Mouse (Mus musculus): ENCODE data around the gene AY074887.

The AY074887 gene

GRCm38 (mm10) chr9:54915576-54915975 is 35.2 kb downstream of the AY074887 start:
- no peak for DNase-seq

DNA sequence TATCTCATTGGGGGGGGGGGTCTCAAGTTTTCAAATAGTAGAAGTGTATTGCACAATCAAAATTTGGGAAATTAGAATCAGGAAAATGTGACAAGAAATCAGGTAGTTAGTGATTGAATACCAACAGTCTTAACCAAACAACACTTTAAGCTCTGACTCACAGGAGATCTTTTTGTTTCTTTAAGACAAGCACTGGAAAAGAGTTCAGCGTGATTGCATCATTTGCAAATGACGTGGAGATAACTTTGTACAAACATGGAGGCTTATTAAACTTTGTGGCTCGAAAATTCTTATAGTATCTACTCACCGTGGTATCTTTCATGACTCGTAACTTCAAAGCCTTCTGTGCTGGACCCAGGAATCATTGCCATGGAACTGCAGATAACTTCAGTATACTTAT is 41.4 kb downstream of the AY074887 start:
- no peak for DNase-seq

Measured in lung, postnatal 10 days (tissue).